Mouse (Mus musculus) myocyte (in vitro differentiated cells): Measurements from ENCODE around the gene 4930452B06Rik. TPM values are rescaled to one million over a fixed set of nuclear protein-coding genes. Genes with fewer than 3 reads are reported as not detected.

Experiments used
- H3K27me3 ChIP-seq: one replicate; pipeline ENCODE4 v1.6.1; 2011; ENCODE audit not compliant: control insufficient read depth, insufficient read depth, insufficient read length
- H3K36me3 ChIP-seq: one replicate; pipeline ENCODE4 v1.6.1; 2011; ENCODE audit not compliant: control insufficient read depth, insufficient read depth
- H3K4me2 ChIP-seq: one replicate; pipeline ENCODE4 v1.6.1; 2011; ENCODE audit warnings: low read depth, control low read depth
- H3K4me3 ChIP-seq: one replicate; pipeline ENCODE4 v1.5.1; 2011; ENCODE audit warnings: mild to moderate bottlenecking, control low read depth, moderate library complexity
- H3K79me2 ChIP-seq: one replicate; pipeline ENCODE4 v1.6.1; 2011; ENCODE audit not compliant: control insufficient read depth, insufficient read depth
- H3ac ChIP-seq: one replicate; pipeline ENCODE4 v1.6.1; 2011; ENCODE audit not compliant: control insufficient read depth, insufficient read length
- CEBPB ChIP-seq: IDR thresholded peaks from 2 replicates; pipeline ENCODE4 v1.6.1; 2011; ENCODE audit warnings: mild to moderate bottlenecking, moderate library complexity; ENCODE audit not compliant: poor library complexity, insufficient read depth, severe bottlenecking
- E2F4 ChIP-seq: IDR thresholded peaks from one replicate; pipeline ENCODE4 v1.6.1; 2011; ENCODE audit warnings: mild to moderate bottlenecking, control low read depth, moderate library complexity; ENCODE audit not compliant: insufficient read depth
- MAX ChIP-seq: IDR thresholded peaks from one replicate; pipeline ENCODE4 v1.6.1; 2011; ENCODE audit warnings: low read depth, mild to moderate bottlenecking, control low read depth
- MYOD1 ChIP-seq, 3 experiments: IDR thresholded peaks; one replicate each; pipeline ENCODE4 v1.6.1; 2011; ENCODE audit warnings: control low read depth in 2 of 3, low read depth in 2 of 3, mild to moderate bottlenecking in 2 of 3, moderate library complexity in 1 of 3; ENCODE audit not compliant: insufficient read length in 2 of 3, control insufficient read depth in 1 of 3
- MYOG ChIP-seq, 3 experiments: IDR thresholded peaks; one replicate each; pipeline ENCODE4 v1.6.1; 2011; ENCODE audit warnings: control low read depth in 2 of 3, low read depth in 2 of 3, mild to moderate bottlenecking in 2 of 3; ENCODE audit not compliant: insufficient read length in 2 of 3, control insufficient read depth in 1 of 3, insufficient read depth in 1 of 3
- POLR2A ChIP-seq: IDR thresholded peaks from one replicate; pipeline ENCODE4 v1.6.1; 2011; ENCODE audit warnings: low read depth, mild to moderate bottlenecking, control low read depth, moderate library complexity; ENCODE audit not compliant: insufficient read length
- POLR2AphosphoS2 ChIP-seq: IDR thresholded peaks from one replicate; pipeline ENCODE4 v1.6.1; 2011; ENCODE audit warnings: low read depth, control low read depth; ENCODE audit not compliant: insufficient read length
- REST ChIP-seq: IDR thresholded peaks from one replicate; pipeline ENCODE4 v1.6.1; 2011; ENCODE audit warnings: mild to moderate bottlenecking, control low read depth, moderate library complexity; ENCODE audit not compliant: insufficient read depth, insufficient read length
- SRF ChIP-seq: IDR thresholded peaks from one replicate; pipeline ENCODE4 v1.6.1; 2011; ENCODE audit warnings: low read depth; ENCODE audit not compliant: control insufficient read depth, insufficient read length
- TCF12 ChIP-seq: IDR thresholded peaks from one replicate; pipeline ENCODE4 v1.6.1; 2011; ENCODE audit warnings: mild to moderate bottlenecking, control low read depth; ENCODE audit not compliant: poor library complexity, insufficient read depth, severe bottlenecking
- TCF3 ChIP-seq: IDR thresholded peaks from one replicate; pipeline ENCODE4 v1.6.1; 2011; ENCODE audit warnings: low read depth, control low read depth; ENCODE audit not compliant: insufficient read length
- USF1 ChIP-seq: IDR thresholded peaks from one replicate; pipeline ENCODE4 v1.6.1; 2011; ENCODE audit warnings: low read depth, mild to moderate bottlenecking, control low read depth, moderate library complexity
- polyA plus RNA-seq: library from polyadenylated mRNA; unstranded; fragments of >200 nt; fragmentation: generic; extraction: Trizol; gene quantifications from one replicate; pipeline ENCODE4 v1.2.1, GENCODE M21; 2012; ENCODE audit warnings: missing spikeins

Gene 4930452B06Rik
- polyA plus RNA-seq, 1 experiment, result 0.04 TPM

GRCm38 (mm10) chr14:8418610-8419009 lies 247.4 kb downstream of the 4930452B06Rik start:
- Histone ChIP-seq H3K36me3 (no peaks in the 10 kb centered on the region), H3ac (no peak overlapping the region), H3K27me3 (no peaks in the 10 kb centered on the region), H3K79me2 (no peaks in the 10 kb centered on the region), H3K4me2 (no peak overlapping the region), H3K4me3 (no peak overlapping the region)
- no peak for TF ChIP-seq E2F4
- no peak for TF ChIP-seq TCF3
- TF ChIP-seq USF1, result no peak
- no peak for TF ChIP-seq MYOD1 (IDR thresholded peaks at IDR 0.05; ENCODE audit: control insufficient read depth in 1 of 3, insufficient read length in 2 of 3, low read depth in 2 of 3)
- no peak for TF ChIP-seq POLR2A
- no peak for TF ChIP-seq REST
- TF ChIP-seq MAX, result no peak
- TF ChIP-seq TCF12, result no peak
- TF ChIP-seq MYOG (IDR thresholded peaks at IDR 0.05; ENCODE audit: control insufficient read depth in 1 of 3, insufficient read depth in 1 of 3, insufficient read length in 2 of 3, low read depth in 2 of 3), result no peak
- TF ChIP-seq POLR2AphosphoS2, result no peak
- no peak for TF ChIP-seq CEBPB
- TF ChIP-seq SRF, result no peak

GRCm38 (mm10) chr14:8405946-8406345 lies 260.1 kb downstream of the 4930452B06Rik start:
- no peaks in the 10 kb centered on the region for H3K79me2 ChIP-seq
- no peak overlapping the region for H3ac ChIP-seq
- H3K27me3 ChIP-seq, result no peaks in the 10 kb centered on the region
- TF ChIP-seq MYOD1 (IDR thresholded peaks at IDR 0.05; ENCODE audit: control insufficient read depth in 1 of 3, insufficient read length in 2 of 3, low read depth in 2 of 3), result no peak
- H3K36me3 ChIP-seq, result no peaks in the 10 kb centered on the region
- no peak overlapping the region for H3K4me3 ChIP-seq
- no peak overlapping the region for H3K4me2 ChIP-seq

GRCm38 (mm10) chr14:8403310-8403709 lies 262.7 kb downstream of the 4930452B06Rik start:
- no peak overlapping the region for H3K4me3 ChIP-seq
- TF ChIP-seq POLR2AphosphoS2 (no peak), MYOD1 (IDR thresholded peaks at IDR 0.05; ENCODE audit: control insufficient read depth in 1 of 3, insufficient read length in 2 of 3, low read depth in 2 of 3) (no peak), USF1 (no peak), TCF3 (no peak)

GRCm38 (mm10) chr14:8398507-8398906 lies 267.5 kb downstream of the 4930452B06Rik start:
- Histone ChIP-seq H3K79me2 (no peaks in the 10 kb centered on the region), H3ac (no peak overlapping the region), H3K36me3 (no peaks in the 10 kb centered on the region), H3K4me2 (no peak overlapping the region), H3K27me3 (no peaks in the 10 kb centered on the region), H3K4me3 (no peak overlapping the region)
- no peak for TF ChIP-seq CEBPB
- TF ChIP-seq MAX, result no peak
- no peak for TF ChIP-seq TCF12
- TF ChIP-seq MYOG (IDR thresholded peaks at IDR 0.05; ENCODE audit: control insufficient read depth in 1 of 3, insufficient read depth in 1 of 3, insufficient read length in 2 of 3, low read depth in 2 of 3), result no peak
- TF ChIP-seq MYOD1 (IDR thresholded peaks at IDR 0.05; ENCODE audit: control insufficient read depth in 1 of 3, insufficient read length in 2 of 3, low read depth in 2 of 3), result no peak
- no peak for TF ChIP-seq USF1
- TF ChIP-seq TCF3, result no peak
- TF ChIP-seq SRF, result no peak
- no peak for TF ChIP-seq POLR2AphosphoS2
- no peak for TF ChIP-seq POLR2A
- TF ChIP-seq REST, result no peak
- no peak for TF ChIP-seq E2F4

More at GRCm38 (mm10) chr14:8403310-8403709, 262.7 kb downstream of the 4930452B06Rik start:
- Histone ChIP-seq H3K27me3 (no peaks in the 10 kb centered on the region), H3ac (no peak overlapping the region), H3K36me3 (no peaks in the 10 kb centered on the region), H3K4me2 (no peak overlapping the region), H3K79me2 (no peaks in the 10 kb centered on the region)

GRCm38 (mm10) chr14:8395690-8396287 lies 270.3 kb downstream of the 4930452B06Rik start:
- no peaks in the 10 kb centered on the region for H3K27me3 ChIP-seq
- TF ChIP-seq MAX, result no peak
- no peak for TF ChIP-seq E2F4
- TF ChIP-seq POLR2A, result no peak
- no peak for TF ChIP-seq SRF
- TF ChIP-seq TCF3, result no peak
- no peak for TF ChIP-seq MYOG (IDR thresholded peaks at IDR 0.05; ENCODE audit: control insufficient read depth in 1 of 3, insufficient read depth in 1 of 3, insufficient read length in 2 of 3, low read depth in 2 of 3)
- TF ChIP-seq REST, result no peak
- no peak for TF ChIP-seq CEBPB
- TF ChIP-seq MYOD1 (IDR thresholded peaks at IDR 0.05; ENCODE audit: control insufficient read depth in 1 of 3, insufficient read length in 2 of 3, low read depth in 2 of 3), result no peak
- no peak for TF ChIP-seq USF1
- TF ChIP-seq POLR2AphosphoS2, result no peak
- no peak for TF ChIP-seq TCF12
- no peak overlapping the region for H3ac ChIP-seq
- H3K79me2 ChIP-seq, result no peaks in the 10 kb centered on the region
- H3K36me3 ChIP-seq, result no peaks in the 10 kb centered on the region
- no peak overlapping the region for H3K4me3 ChIP-seq
- no peak overlapping the region for H3K4me2 ChIP-seq
